Mouse (Mus musculus) bone marrow, adult 2 months (tissue): ENCODE data around the gene Epha8.

Experiments used
- CTCF ChIP-seq: fragments of 200-500 bp; IDR thresholded peaks from 2 replicates; pipeline ENCODE4 v1.5.1; 2011; ENCODE audit warnings: low read length, control low read depth; ENCODE audit not compliant: control insufficient read depth, insufficient read depth
- POLR2A ChIP-seq: fragments of 200-500 bp; IDR thresholded peaks from 2 replicates; pipeline ENCODE4 v1.6.1; 2011; ENCODE audit warnings: low read depth, mild to moderate bottlenecking, control low read depth, low read length, borderline replicate concordance; ENCODE audit not compliant: control insufficient read depth

GRCm38 (mm10) chr4:136934746-136935613 lies 21.6 kb downstream of the Epha8 start:
- TF ChIP-seq CTCF = no peak
- TF ChIP-seq POLR2A = no peak
